Mouse (Mus musculus): Measurements from ENCODE around the gene Spag6.
A peak's percentile ranks its signal among the peaks of the same experiment; 100 is the strongest.

Spag6 gene

DNA sequence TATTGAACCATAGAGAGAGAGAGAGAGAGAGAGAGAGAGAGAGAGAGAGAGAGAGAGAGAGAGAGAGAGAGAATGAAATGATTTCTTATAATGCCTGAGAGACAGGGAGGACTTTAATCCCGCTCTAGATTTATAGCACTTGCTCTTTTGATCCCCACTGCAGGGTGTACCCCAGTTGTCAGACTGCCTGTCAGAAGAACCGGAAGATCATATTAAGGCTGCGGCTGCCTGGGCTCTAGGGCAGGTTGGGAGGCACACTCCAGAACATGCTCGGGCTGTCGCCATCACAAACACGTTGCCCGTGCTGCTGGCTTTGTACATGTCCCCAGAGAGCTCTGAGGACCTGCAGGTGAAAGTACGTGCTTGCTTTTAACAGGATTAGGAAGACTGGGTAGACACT is 43.2 kb downstream of the Spag6 start:
- DNase-seq: no peak

DNA sequence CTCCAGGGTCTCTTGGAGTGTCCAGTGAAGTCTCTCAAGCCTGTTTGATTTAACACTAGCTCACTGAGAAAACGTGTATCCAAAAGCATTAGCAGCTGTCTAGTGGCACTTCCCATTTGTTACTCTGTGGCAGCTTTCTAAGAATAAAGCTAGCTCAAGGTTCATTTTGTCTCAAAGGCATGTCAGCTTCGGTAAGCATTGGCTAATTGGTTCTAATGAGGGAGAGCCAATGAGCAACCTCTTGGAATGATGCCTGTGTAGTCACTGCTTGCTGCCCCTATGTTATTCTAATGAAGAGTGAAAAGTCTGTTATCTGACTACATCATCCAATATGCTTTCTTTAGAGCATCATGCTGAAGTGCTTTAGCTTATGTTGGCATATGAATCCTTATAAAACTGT is 45.4 kb downstream of the Spag6 start:
- DNase-seq: no peak

DNA sequence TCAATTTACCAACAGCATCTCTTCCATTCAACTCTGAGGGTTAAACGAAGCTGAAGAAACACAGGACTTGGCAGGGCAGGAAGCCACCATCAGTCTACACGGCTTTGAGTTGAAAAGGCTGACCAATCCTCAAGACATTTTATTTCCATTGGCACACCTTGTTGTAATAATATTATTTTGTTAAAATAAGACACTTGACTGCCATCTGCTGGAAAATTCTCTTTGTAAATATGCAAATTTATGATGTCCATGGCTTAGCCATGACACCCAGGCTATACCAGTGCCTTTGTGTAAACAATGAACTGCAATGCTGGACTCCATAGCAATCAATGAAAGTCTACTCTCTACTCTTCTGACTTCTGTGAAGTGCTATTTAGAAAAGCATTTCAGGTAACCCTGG is 62.3 kb downstream of the Spag6 start:
- peak; percentile 28 to 73 for DNase-seq

DNA sequence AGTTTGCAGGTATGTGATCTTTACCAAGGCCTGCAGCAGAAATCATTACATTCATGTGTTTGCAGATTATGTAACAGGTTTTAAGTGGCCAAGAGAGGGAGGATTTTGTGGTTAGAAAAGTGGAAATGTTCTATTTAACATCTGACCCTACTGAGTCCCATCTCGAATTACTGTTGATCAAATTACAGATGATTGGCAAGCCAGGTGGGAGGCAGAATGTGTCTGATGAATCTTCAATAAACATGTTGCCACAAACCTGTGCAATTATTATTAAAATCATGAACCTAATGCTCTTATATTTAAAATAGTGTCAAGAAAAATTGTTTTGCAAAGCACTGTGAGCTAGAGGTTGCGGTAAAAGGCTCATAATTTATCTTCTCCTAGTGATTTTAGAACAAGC is 71.0 kb downstream of the Spag6 start:
- no peak for DNase-seq

DNA sequence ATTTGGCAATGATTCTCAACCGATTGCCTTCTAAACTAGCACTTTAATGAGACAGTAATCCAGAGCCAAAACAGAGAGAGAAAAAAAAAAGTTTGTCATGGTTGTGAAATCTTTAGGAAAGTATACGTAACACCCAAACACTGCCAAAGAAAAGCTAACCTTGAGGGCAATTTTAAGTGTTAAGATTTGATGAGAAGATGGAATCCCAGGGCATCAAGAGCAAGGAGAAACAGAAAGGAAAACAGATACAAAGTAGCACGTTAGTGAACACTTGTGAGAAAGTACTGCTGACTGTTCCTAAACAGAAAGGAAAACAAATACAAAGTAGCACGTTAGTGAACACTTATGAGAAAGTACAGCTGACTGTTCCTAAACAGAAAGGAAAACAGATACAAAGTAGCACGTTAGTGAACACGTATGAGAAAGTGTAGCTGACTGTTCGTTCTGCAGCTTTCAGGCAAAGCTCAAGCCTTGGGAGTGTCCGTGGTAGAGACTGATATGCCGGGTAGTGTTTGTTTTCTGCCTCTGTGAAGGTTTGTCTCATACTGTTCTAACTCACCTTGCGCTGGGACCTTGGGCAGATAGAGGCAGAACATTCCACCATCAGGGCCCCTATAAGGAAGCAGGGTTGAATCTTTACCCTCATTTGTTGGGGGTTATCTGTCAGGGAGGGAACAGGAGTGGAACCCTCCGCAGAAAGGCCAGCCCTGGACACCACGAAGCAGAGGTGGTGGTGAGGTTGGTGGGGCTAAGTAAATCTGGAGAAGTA is 71.8 kb downstream of the Spag6 start:
- no peak for DNase-seq

DNA sequence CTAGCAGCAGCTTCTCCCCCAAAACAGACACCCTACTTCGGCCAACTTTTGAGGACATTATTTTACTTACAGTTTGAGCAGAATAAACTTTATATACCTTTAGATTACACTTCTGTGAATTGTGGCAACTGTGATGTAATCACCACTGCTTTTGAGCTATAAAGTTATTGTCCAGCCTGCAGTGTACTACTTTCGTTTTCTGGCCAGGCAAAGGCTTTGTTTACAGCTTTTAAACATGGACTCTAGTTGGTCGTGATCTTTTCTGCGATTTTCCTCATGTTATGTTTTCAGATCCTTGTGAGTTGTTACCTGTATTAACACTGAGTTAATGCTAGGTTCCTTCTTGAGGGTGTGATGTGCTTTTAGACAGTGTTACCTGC is 72.6 kb downstream of the Spag6 start:
- no peak for DNase-seq

DNA sequence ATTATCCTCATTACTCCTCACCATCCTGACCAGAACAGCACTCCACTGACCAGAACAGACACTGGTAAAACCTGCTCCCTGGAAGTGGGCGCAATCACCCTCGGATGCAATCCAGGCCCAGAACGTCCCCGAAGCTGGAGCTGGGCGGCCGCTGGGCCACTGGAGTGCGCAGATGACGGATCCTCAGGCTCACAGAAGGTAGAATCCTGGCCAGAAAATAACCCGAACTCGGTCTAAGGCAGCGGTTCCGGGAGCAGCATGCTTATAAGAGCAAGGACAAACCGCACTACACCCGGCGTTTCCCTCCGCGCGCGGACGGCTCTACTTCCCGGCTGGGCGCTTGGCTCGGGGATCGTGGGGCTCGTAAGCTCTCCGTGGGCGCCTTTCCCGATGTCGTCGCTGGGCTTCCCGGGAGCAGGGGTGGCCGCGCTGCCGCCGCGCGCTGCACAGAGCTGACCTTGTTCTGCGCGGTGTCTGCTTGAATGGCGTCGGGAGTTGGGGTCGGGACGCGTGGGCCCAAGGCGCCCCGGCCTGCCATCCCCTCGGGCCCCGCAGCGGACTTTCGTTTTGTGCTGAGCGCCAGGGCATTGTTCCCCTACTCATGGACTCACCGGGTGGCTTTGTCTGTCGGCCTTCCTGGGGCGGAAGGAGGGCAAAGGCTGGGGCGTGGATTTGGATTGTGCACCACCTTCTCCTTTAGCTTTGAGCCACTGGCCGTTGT is 73.1 kb downstream of the Spag6 start:
- peak; percentile 92 to 94 for DNase-seq

DNA sequence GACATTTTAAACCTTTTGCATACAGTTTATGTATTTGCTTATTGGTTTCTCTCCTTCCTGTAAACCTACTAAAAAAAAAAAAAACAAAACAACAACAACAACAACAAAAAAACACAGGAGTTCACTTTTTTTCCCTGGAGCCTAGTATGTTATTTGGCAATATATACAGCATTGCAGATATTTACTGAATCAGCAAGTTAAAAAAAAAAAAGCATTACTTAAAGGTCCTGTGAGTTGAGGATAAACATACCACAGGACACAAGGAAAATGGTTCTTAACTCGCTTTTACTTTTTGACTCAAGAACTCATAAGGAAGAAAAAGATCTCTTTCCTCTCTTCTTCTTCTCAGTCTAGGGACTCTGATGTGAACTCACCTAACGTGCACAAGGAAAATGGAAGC is 74.6 kb downstream of the Spag6 start:
- no peak for DNase-seq

DNA sequence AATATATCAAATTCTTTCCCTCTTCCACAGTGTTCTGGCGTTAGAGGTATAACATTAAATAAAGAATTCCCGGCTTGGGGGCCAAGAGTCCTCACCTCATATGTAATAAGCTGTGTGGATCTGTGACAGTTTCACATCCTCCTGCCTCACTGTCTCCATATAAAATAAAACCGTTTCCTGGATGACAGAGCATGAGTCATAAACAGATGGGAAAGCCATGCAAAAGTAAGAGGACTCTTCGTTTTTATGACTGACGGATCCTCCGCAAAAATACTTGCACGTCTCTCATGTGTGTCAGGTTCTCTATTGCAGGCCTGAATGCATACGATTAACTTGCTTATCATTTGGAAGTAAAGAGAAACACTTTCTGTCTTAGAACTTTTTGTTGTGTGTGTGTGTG is 78.6 kb downstream of the Spag6 start:
- DNase-seq: no peak

DNA sequence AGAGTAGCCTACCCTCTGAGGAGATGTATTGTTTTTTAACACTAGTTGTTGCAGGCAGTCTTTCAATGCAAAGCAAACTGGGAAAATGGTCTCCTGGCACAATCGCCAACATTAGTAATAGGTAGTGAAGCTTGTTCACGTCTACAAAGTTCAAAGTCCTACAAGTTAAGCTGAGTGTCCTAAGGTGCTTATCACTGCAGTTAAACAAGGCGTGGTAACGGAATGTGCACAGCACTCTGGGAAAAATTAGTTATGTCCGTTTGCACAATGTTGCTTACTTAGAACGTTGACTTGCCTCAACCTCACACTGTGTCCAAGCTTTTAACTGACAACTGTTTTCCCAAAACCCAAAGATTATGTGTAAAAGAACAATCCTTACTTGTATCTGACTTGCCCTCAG is 80.5 kb downstream of the Spag6 start:
- DNase-seq: no peak

DNA sequence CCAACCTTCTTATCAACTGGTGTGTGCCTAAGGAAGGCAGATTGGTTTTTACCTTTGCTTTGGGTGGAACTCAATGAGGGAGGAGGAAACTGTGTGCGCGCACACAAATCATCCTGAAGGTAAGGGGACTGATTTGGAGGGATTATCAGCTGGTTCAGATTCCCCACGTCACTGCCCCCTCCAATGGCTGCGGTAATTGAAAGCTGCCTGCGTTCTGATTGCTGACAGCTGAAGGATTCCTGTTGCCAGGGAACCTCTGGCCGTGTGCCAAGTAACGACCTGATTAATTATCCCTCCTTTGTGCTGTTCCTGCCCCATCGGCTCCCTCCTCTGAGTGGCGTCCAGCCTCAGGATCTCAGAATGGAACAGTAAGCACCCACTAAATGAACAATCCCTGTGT is 84.4 kb downstream of the Spag6 start:
- peak; percentile 88 to 89 for DNase-seq

DNA sequence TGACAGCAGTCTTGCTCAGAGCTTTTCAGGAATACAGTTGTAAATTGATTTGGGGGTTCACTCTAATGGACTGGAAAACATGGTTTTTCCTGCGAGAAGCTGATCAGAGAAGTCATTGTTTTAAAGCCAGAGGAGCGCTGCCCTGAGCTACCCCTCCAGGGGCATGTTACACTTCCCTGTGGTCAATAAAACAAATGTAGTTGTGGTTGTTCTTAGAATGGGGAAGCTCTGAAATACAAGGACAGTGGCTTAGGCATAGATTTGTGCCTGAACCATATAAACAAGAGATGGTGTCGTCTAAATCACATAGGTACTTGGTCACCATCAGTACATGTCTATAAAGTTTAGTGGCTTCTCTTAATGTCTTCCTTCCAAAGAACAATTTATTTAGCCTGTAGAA is 86.0 kb downstream of the Spag6 start:
- no peak for DNase-seq

DNA sequence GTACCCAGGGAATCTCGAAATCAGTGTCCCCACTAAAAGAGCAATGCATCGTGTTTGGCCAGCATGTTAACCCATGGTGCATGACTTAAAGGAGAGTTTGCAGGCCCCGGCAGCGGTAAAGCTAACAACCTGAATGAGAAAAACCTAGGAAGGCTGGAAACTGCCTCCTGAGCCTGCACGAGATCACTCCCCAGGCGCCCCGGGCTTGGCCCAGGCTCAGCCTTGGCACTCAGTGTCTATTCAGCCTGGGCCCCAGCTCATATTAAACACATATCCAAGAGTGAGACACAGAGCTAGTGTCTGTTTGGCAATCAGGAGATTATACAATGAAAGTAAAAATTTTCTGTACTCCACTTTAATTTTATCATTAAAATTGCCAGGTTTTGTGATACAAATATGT is 87.5 kb downstream of the Spag6 start:
- peak; percentile 56 to 76 for DNase-seq

DNA sequence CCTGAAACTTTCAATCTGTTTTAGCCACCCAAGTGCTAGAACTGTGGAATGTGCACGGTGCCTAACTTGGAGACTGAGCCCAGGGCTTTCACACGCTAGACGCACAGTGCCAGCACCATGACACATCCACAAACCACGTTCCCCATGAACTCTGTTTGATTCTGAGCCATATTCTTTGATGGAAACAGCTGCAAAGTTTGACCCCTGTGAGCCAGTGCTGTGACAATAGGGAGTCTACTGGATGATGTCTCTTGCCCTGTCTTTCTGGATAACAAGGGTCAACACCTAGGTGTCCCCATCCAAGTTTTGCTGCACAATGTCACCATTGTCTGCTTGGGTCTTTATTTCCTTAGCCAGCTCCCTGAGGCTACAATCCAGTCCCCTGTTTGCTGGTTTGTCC is 100.4 kb downstream of the Spag6 start:
- no peak for DNase-seq

DNA sequence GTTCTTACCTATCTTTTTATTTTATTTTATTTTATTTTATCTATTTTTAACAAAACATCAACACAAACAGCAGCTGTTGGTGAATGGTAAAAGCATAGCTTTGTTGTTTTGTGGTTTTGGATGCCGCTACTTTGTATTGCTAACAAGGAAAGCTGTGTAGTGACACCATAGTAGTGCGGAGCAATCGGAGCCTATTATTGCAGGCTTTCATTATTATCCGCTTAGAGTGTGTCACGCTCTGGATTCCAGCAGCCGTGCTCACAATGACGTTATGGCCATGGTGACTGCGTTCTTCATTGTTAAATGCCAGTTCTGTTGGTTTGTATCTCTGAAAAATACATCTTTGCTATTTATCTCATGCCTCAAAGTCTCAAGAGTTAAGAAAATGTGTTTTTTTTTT is 103.9 kb downstream of the Spag6 start:
- DNase-seq: no peak

DNA sequence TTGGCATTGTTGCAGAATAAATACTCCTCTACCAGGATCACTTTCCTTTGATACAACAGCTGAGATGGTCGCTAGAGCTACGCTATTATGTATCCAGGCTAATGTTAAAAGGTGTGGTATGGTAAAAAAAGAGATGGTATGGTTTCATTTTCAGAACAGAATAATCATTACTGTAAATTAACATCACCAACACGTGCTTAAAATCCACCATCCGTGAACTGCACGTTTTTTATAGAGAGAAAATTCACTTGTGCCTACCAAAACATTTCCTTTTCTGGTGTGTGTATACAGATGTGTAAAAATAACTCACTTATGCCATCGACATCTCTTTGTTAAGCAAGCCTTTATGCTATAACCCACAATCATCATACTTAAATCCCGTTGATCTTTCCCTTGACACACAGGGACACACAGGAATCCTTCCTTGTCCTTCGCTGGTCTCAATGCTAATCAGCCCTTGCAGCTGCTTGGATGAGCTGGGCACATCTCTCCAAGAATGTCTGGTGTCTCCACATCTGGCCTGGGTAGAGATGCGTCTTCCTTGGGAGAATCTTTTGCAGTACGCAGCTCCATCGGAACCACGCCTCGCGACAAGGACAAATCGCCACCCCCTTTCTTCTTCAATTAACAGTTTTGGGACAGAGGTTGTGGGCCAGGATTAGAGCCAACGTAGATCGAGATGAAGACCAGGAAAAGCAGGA is 105.6 kb downstream of the Spag6 start:
- DNase-seq: no peak

Data from cerebellum, postnatal 10 days (tissue).